ENCODE assay signal across 29 mouse cellular contexts in the genomic region with DNA sequence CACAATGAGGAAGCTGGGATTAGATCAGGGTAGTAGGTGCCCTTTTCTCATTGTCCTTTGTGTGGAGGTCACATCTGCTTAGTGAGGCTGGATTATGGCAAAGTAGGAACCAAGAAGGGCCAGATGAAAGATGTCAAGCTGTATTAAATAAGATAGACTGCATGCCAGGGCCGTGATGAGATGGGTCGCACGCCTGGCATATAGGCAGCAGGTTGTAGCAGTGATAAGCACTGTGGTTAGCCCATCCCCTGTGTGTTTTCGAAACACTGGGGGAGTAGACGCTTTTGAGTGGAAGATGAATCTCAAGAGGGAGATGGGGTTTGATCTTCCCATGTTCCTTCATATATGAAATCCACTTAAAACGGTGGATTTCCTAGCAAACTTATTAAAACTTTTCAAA. TPM values are rescaled to one million over a fixed set of nuclear protein-coding genes. Genes with fewer than 3 reads are reported as not detected.
A peak's percentile ranks its signal among the peaks of the same experiment; 100 is the strongest.
DNase-seq lines count a peak whose midpoint lies in the region; ATAC-seq and TF ChIP-seq lines count a peak whose summit lies in the region.
"Had no signal": no experiment of that assay in that cellular context is flagged by ENCODE, and none has a peak within 500 bp of the region (broad histone marks: within the 10 kb centered on the region; RNA-seq: fewer than 3 reads in every experiment).

No protein-coding gene starts in this region.

- H3K4me3 ChIP-seq in liver, embryonic 11.5 days (ENCODE audit: low read depth, low read length), result no peak overlapping the region
- H3K4me3 ChIP-seq in liver, embryonic 12.5 days, result no peak overlapping the region
- H3K4me3 ChIP-seq in liver, postnatal 0 days (ENCODE audit: low read depth, low read length), result no peak overlapping the region
- H3K4me3 ChIP-seq: forebrain, embryonic 13.5 days; hindbrain, embryonic 10.5 days; hindbrain, embryonic 15.5 days; left cerebral cortex, adult 2 months; midbrain, embryonic 13.5 days; neural tube, embryonic 13.5 days had no signal

- no peaks in the 10 kb centered on the region for H3K9me3 ChIP-seq in liver, embryonic 11.5 days (ENCODE audit: control insufficient read depth, low read length)
- no peaks in the 10 kb centered on the region for H3K9me3 ChIP-seq in liver, embryonic 12.5 days (replicated peaks)
- H3K9me3 ChIP-seq in liver, postnatal 0 days (ENCODE audit: low read length), result no peaks in the 10 kb centered on the region
- H3K9me3 ChIP-seq: forebrain, embryonic 13.5 days; hindbrain, embryonic 10.5 days; hindbrain, embryonic 15.5 days; midbrain, embryonic 13.5 days; neural tube, embryonic 13.5 days had no signal

- no peaks in the 10 kb centered on the region for H3K27me3 ChIP-seq in liver, embryonic 11.5 days (replicated peaks; ENCODE audit: control insufficient read depth, insufficient read depth, low read length)
- no peaks in the 10 kb centered on the region for H3K27me3 ChIP-seq in liver, embryonic 12.5 days (replicated peaks)
- no peaks in the 10 kb centered on the region for H3K27me3 ChIP-seq in liver, postnatal 0 days (ENCODE audit: insufficient read depth, low read length)
- H3K27me3 ChIP-seq: CH12.LX; forebrain, embryonic 13.5 days; hindbrain, embryonic 15.5 days; midbrain, embryonic 13.5 days; neural tube, embryonic 13.5 days; Patski had no signal

- no peak for ATAC-seq in liver, embryonic 11.5 days (replicated peaks; ENCODE audit: low FRiP score)
- 0 out of 2 replicates have a peak, but pooled peaks have one; percentile 3 for ATAC-seq in liver, embryonic 12.5 days
- ATAC-seq in liver, postnatal 0 days, result peak; percentile 25
- ATAC-seq: forebrain, embryonic 13.5 days; inflammation-experienced regulatory T-cells, adult 6 months; midbrain, embryonic 13.5 days; Patski had no signal

- 52% methylated on average over 6 of the region's 6 CpGs for WGBS in liver, embryonic 11.5 days
- 31% methylated on average over 6 of the region's 6 CpGs for WGBS in liver, embryonic 12.5 days (ENCODE audit: insufficient replicate concordance)
- WGBS in liver, postnatal 0 days (ENCODE audit: insufficient replicate concordance), result 45% methylated on average over 6 of the region's 6 CpGs

- H3K4me2 ChIP-seq in liver, embryonic 11.5 days, result no peak overlapping the region
- peak overlapping the region; percentile 17; the same call in 1 of the 2 replicates for H3K4me2 ChIP-seq in liver, embryonic 12.5 days
- no peak overlapping the region for H3K4me2 ChIP-seq in liver, postnatal 0 days (ENCODE audit: low read depth, low read length)
- H3K4me2 ChIP-seq: forebrain, embryonic 13.5 days; hindbrain, embryonic 15.5 days; lung, embryonic 14.5 days; midbrain, embryonic 13.5 days; neural tube, embryonic 13.5 days had no signal

- peak; percentile 30 for DNase-seq in liver
- no peak for DNase-seq in liver, embryonic 11.5 days (ENCODE audit: low spot score)
- DNase-seq in liver, postnatal 0 days, result peak; percentile 36
- DNase-seq in lung, postnatal 10 days, result no peak
- no peak for DNase-seq in left cerebral cortex, adult 18-20 months (ENCODE audit: low spot score in 2 of 2)
- no peak for DNase-seq in left cerebral cortex, postnatal 14 days (ENCODE audit: low spot score in 2 of 2)
- DNase-seq: adrenal gland, postnatal 10 days; cerebellum, adult 18-20 months; cerebellum, postnatal 10 days; gastrocnemius, postnatal 10 days; heart, postnatal 14 days; kidney, adult 11 months; kidney, postnatal 14 days; lung, embryonic 14.5 days; right cerebral cortex, adult 18-20 months; spleen, adult 18-20 months; thymus, adult 18-20 months; thymus, postnatal 25 days had no signal

- H3K27ac ChIP-seq in liver, embryonic 11.5 days (ENCODE audit: low read depth, low read length), result no peak overlapping the region
- no peak overlapping the region for H3K27ac ChIP-seq in liver, embryonic 12.5 days
- H3K27ac ChIP-seq in liver, postnatal 0 days (ENCODE audit: low read depth), result 0 out of 2 replicates have a peak overlapping the region, but pooled peaks have one; percentile 5
- H3K27ac ChIP-seq: forebrain, embryonic 13.5 days; hindbrain, embryonic 10.5 days; hindbrain, embryonic 15.5 days; left cerebral cortex, adult 2 months; midbrain, embryonic 13.5 days; neural tube, embryonic 13.5 days; stomach, postnatal 0 days had no signal

- intact Hi-C loops in left cerebral cortex, postnatal 14 days (cut with DNase I), result no loop called here

- no peak overlapping the region for H3K9ac ChIP-seq in liver, embryonic 11.5 days (ENCODE audit: low read depth, low read length)
- H3K9ac ChIP-seq in liver, embryonic 12.5 days, result 0 out of 2 replicates have a peak overlapping the region, but pooled peaks have one; percentile 2
- H3K9ac ChIP-seq in liver, postnatal 0 days (replicated peaks), result no peak overlapping the region
- H3K9ac ChIP-seq: forebrain, embryonic 13.5 days; hindbrain, embryonic 15.5 days; lung, embryonic 14.5 days; midbrain, embryonic 13.5 days; neural tube, embryonic 13.5 days had no signal

- H3K36me3 ChIP-seq in liver, embryonic 11.5 days (ENCODE audit: control insufficient read depth, insufficient read depth, low read length), result no peaks in the 10 kb centered on the region
- no peaks in the 10 kb centered on the region for H3K36me3 ChIP-seq in liver, embryonic 12.5 days
- no peaks in the 10 kb centered on the region for H3K36me3 ChIP-seq in liver, postnatal 0 days (replicated peaks; ENCODE audit: insufficient read depth, low read length)
- H3K36me3 ChIP-seq: hindbrain, embryonic 10.5 days; hindbrain, embryonic 15.5 days; midbrain, embryonic 13.5 days; neural tube, embryonic 13.5 days had no signal

- TF ChIP-seq EP300 in liver, postnatal 0 days (IDR thresholded peaks at IDR 0.05; ENCODE audit: low read depth), result peak; percentile 76

- no peak for TF ChIP-seq CTCF in liver, postnatal 0 days (IDR thresholded peaks at IDR 0.05; ENCODE audit: low read depth)

- peaks cover 7% of the 10 kb centered on the region for H3K4me1 ChIP-seq in liver, embryonic 11.5 days (replicated peaks; ENCODE audit: control insufficient read depth, insufficient read depth, low read length)
- peaks cover 22% of the 10 kb centered on the region for H3K4me1 ChIP-seq in liver, embryonic 12.5 days
- H3K4me1 ChIP-seq in liver, postnatal 0 days (ENCODE audit: insufficient read depth), result peaks cover 7% of the 10 kb centered on the region; the same call in 1 of the 2 replicates
- H3K4me1 ChIP-seq: hindbrain, embryonic 10.5 days; midbrain, embryonic 13.5 days; neural tube, embryonic 13.5 days had no signal

RNA-seq across cellular contexts. Expression of a gene that starts 3.9 kb away (rescaled TPM):
- polyA plus RNA-seq in liver, embryonic 11.5 days (2014; fragmentation: Nextera tagmentation; extraction: Ambion mirVana), result 5.8 and 6.5 TPM in 2 replicates
- polyA plus RNA-seq in liver, embryonic 12.5 days (2016; fragmentation: Nextera tagmentation; extraction: Ambion mirVana), result 4.6 and 5.2 TPM in 2 replicates
- polyA plus RNA-seq in liver, postnatal 0 days (2015; fragmentation: Nextera tagmentation; extraction: Ambion mirVana), result 2.0 and 2.3 TPM in 2 replicates
- total RNA-seq in left cerebral cortex, adult 18-20 months (2021), result 10 to 100 TPM in 1 of 2 experiments, 1 to 10 TPM in 1; 9.9 to 12.1 TPM
- total RNA-seq in left cerebral cortex, postnatal 14 days (2021), result 10 to 100 TPM in 1 of 2 experiments, 1 to 10 TPM in 1; 9.8 to 11.3 TPM

Comparison
In these comparisons a context has a peak if more than half of its experiments do, and no peak if none do; other contexts are left out.
1. DNase-seq: peak in liver (single experiment) and liver, postnatal 0 days (single experiment); none in liver, embryonic 11.5 days (single experiment), lung, postnatal 10 days (single experiment), left cerebral cortex, adult 18-20 months (0 of 2) and left cerebral cortex, postnatal 14 days (0 of 2).